Comparison of ENCODE assay signal across 27 mouse cellular contexts in the genomic region with DNA sequence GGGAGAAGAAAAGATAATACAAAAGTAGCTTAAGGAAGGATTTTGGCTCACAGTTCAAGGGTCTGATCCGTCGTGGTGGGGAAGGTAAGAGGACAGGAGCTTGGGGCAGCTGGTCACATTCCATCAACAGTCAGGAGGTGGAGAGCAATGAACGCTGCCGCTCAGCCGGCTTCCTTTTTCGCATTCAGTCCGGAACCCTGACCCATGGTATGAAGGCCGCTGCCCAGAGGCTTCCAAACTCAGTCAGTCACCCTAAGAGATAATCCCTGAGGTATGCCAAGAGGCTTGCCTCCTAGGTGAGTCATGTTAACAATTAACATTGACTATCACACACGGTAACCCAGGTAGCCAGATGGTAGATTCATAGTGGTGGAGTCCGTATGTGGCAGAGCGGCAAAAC. TPM values are rescaled to one million over a fixed set of nuclear protein-coding genes. Genes with fewer than 3 reads are reported as not detected.
DNase-seq lines count a peak whose midpoint lies in the region; ATAC-seq and TF ChIP-seq lines count a peak whose summit lies in the region.
"Had no signal": no experiment of that assay in that cellular context is flagged by ENCODE, and none has a peak within 500 bp of the region (broad histone marks: within the 10 kb centered on the region; RNA-seq: fewer than 3 reads in every experiment).

No protein-coding gene starts in this region.

- no peaks in the 10 kb centered on the region for H3K9me3 ChIP-seq in forebrain, embryonic 12.5 days
- H3K9me3 ChIP-seq: embryonic facial prominence, embryonic 12.5 days; embryonic facial prominence, embryonic 15.5 days; forebrain, embryonic 15.5 days; heart, embryonic 12.5 days; heart, embryonic 15.5 days had no signal

- H3K9ac ChIP-seq in forebrain, embryonic 12.5 days = no peak overlapping the region
- H3K9ac ChIP-seq: embryonic facial prominence, embryonic 12.5 days; embryonic facial prominence, embryonic 15.5 days; forebrain, embryonic 15.5 days; heart, embryonic 12.5 days; heart, embryonic 15.5 days; hindbrain, embryonic 14.5 days had no signal

- no peak overlapping the region for H3K4me2 ChIP-seq in forebrain, embryonic 12.5 days
- H3K4me2 ChIP-seq: embryonic facial prominence, embryonic 12.5 days; embryonic facial prominence, embryonic 15.5 days; forebrain, embryonic 15.5 days; heart, embryonic 12.5 days; heart, embryonic 15.5 days; hindbrain, embryonic 14.5 days had no signal

- no peak overlapping the region for H3K4me3 ChIP-seq in left cerebral cortex, adult 2 months
- H3K4me3 ChIP-seq in forebrain, embryonic 12.5 days (replicated peaks) = no peak overlapping the region
- H3K4me3 ChIP-seq: embryonic facial prominence, embryonic 12.5 days; embryonic facial prominence, embryonic 15.5 days; forebrain, embryonic 15.5 days; heart, embryonic 12.5 days; heart, embryonic 15.5 days had no signal

- DNase-seq in kidney, adult 9 months = peak; percentile 65
- no peak for DNase-seq in kidney, postnatal 10 days
- DNase-seq in left cerebral cortex, adult 2 months (ENCODE audit: extremely low spot score in 1 of 2, low spot score in 2 of 2) = no peak
- DNase-seq in left cerebral cortex, postnatal 10 days (ENCODE audit: extremely low spot score in 1 of 2, low spot score in 2 of 2) = no peak
- DNase-seq in yolk sac, embryonic 10.5 days (ENCODE audit: low spot score) = peak; percentile 51
- DNase-seq: adrenal gland, adult 2 months; adrenal gland, postnatal 14 days; cerebellum, adult 11 months; cerebellum, postnatal 25 days; gastrocnemius, postnatal 25 days; heart, adult 18-20 months; heart, postnatal 10 days; heart, postnatal 4 days had no signal

- no peaks in the 10 kb centered on the region for H3K36me3 ChIP-seq in forebrain, embryonic 12.5 days (replicated peaks)
- H3K36me3 ChIP-seq: embryonic facial prominence, embryonic 12.5 days; embryonic facial prominence, embryonic 15.5 days; forebrain, embryonic 15.5 days; heart, embryonic 12.5 days; heart, embryonic 15.5 days had no signal

- H3K27me3 ChIP-seq in forebrain, embryonic 12.5 days = no peaks in the 10 kb centered on the region
- H3K27me3 ChIP-seq: embryonic facial prominence, embryonic 12.5 days; embryonic facial prominence, embryonic 15.5 days; forebrain, embryonic 15.5 days; heart, embryonic 12.5 days; heart, embryonic 15.5 days had no signal

- WGBS in forebrain, embryonic 12.5 days = 95% methylated on average over 11 of the region's 11 CpGs

- peak overlapping the region; percentile 10; the same call in 1 of the 2 replicates for H3K27ac ChIP-seq in left cerebral cortex, adult 2 months
- H3K27ac ChIP-seq in forebrain, embryonic 12.5 days = no peak overlapping the region
- H3K27ac ChIP-seq: embryonic facial prominence, embryonic 12.5 days; embryonic facial prominence, embryonic 15.5 days; forebrain, embryonic 15.5 days; heart, embryonic 15.5 days; hindbrain, embryonic 14.5 days had no signal

- intact Hi-C loops in left cerebral cortex, adult 2 months (cut with DNase I) = no loop called here
- intact Hi-C loops in left cerebral cortex, postnatal 10 days (cut with DNase I) = no loop called here

- TF ChIP-seq CTCF in left cerebral cortex, adult 2 months (IDR thresholded peaks at IDR 0.05) = no peak

- ATAC-seq in forebrain, embryonic 12.5 days (ENCODE audit: low FRiP score) = no peak
- ATAC-seq: CD4-positive, CD25-positive, alpha-beta regulatory T cell, adult 4 months; forebrain, embryonic 15.5 days had no signal

- no peaks in the 10 kb centered on the region for H3K4me1 ChIP-seq in forebrain, embryonic 12.5 days
- H3K4me1 ChIP-seq: embryonic facial prominence, embryonic 12.5 days; embryonic facial prominence, embryonic 15.5 days; forebrain, embryonic 15.5 days; heart, embryonic 15.5 days had no signal

RNA-seq across cellular contexts. Expression of gene Mas1, which starts 13.6 kb away (rescaled TPM):
- 10 to 100 TPM; 36.8 to 42.2 TPM for total RNA-seq in left cerebral cortex, adult 2 months (2021)
- 10 to 100 TPM; 14.6 to 16.6 TPM for total RNA-seq in left cerebral cortex, postnatal 10 days (2021)
- 0.38 TPM in 1 of 2 replicates, not detected in the other for polyA plus RNA-seq in forebrain, embryonic 12.5 days (2016; fragmentation: Nextera tagmentation; extraction: Ambion mirVana)
- total RNA-seq: adrenal gland, adult 2 months; adrenal gland, postnatal 14 days; adrenal gland, postnatal 4 days; common myeloid progenitor, adult 5-6 weeks; MEL had no signal
- polyA plus RNA-seq: adrenal gland, adult 2 months; C2C12 had no signal

RNA-seq across cellular contexts. Expression of gene Mrgprh, which starts 21.4 kb away (rescaled TPM):
- total RNA-seq in left cerebral cortex, adult 2 months (2021) = not detected
- total RNA-seq in left cerebral cortex, postnatal 10 days (2021) = under 1 TPM in 1 of 2 experiments, not detected in 1; 0.28 TPM
- not detected in 2 replicates for polyA plus RNA-seq in forebrain, embryonic 12.5 days (2016; fragmentation: Nextera tagmentation; extraction: Ambion mirVana)
- total RNA-seq: common myeloid progenitor, adult 5-6 weeks; MEL had no signal
- polyA plus RNA-seq: adrenal gland, adult 2 months; C2C12; CD4-positive, CD25-positive, alpha-beta regulatory T cell, adult 4 months; forebrain, embryonic 11.5 days; forebrain, embryonic 15.5 days; heart, embryonic 12.5 days; hindbrain, embryonic 11.5 days; hindbrain, embryonic 14.5 days had no signal

RNA-seq across cellular contexts. Expression of gene Pnldc1, which starts 55.6 kb away (rescaled TPM):
- total RNA-seq in left cerebral cortex, adult 2 months (2021) = 1 to 10 TPM; 2.8 to 4.0 TPM
- 1 to 10 TPM; 2.0 to 2.3 TPM for total RNA-seq in left cerebral cortex, postnatal 10 days (2021)
- 1.3 and 2.5 TPM in 2 replicates for polyA plus RNA-seq in forebrain, embryonic 12.5 days (2016; fragmentation: Nextera tagmentation; extraction: Ambion mirVana)
- total RNA-seq: common myeloid progenitor, adult 5-6 weeks had no signal

Comparison
In these comparisons a context has a peak if more than half of its experiments do, and no peak if none do; other contexts are left out.
1. DNase-seq: peak in kidney, adult 9 months (single experiment) and yolk sac, embryonic 10.5 days (single experiment); none in kidney, postnatal 10 days (single experiment), left cerebral cortex, adult 2 months (0 of 2) and left cerebral cortex, postnatal 10 days (0 of 2).